Comparison of ENCODE assay signal across 8 mouse cellular contexts in the genomic region with DNA sequence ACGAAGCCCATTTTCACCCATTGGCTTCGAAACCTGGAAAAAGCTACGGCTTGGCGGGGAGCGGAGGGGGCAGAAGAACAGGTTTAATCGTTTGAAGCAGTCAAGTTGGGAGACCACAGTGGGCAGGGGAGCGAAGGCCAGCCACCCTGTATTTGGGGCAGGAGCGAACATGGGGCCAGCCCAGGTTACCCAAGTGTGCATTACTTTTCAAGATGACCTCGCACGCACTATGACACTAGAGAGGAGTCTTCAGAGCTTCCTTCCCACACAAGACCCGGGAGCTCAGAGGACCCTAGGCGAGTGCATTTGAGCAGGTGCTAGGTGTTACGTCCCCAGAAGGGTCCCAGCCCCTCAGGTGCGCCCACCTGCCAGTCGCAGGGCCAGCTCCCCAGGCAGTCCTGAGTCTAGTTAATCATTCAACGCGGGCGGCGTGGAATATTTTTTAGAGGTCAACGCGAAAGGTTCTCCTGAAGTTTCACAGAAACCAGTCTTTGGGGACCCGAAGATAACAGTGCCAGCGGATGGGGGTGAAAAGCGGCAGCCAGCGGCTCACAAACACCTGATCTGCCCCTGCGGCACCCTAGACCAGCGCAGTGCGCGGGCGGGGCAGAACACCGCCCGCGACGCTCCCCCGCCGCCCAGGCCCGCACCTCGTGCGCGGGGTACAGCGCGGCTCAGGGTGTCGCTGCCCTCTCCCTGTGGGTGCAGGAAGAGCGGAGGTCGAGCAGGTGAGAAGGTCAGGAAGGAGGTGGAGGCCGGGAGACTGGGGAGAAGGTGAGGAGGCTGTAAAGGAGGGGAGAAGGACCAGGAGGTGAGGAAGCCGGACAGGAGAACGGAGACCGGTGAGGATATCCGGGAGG. TPM values are rescaled to one million over a fixed set of nuclear protein-coding genes. Genes with fewer than 3 reads are reported as not detected.
DNase-seq lines count a peak whose midpoint lies in the region; ATAC-seq and TF ChIP-seq lines count a peak whose summit lies in the region.

No protein-coding gene starts in this region.

- H3K4me1 ChIP-seq in E14TG2a.4 (replicated peaks; ENCODE audit: low read depth, low read length): peaks cover 73% of the 10 kb centered on the region
- peaks cover 32% of the 10 kb centered on the region for H3K4me1 ChIP-seq in forebrain, embryonic 10.5 days
- peaks cover 18% of the 10 kb centered on the region for H3K4me1 ChIP-seq in kidney, adult 2 months (ENCODE audit: control insufficient read depth, insufficient read depth, low read length)

- ATAC-seq in cerebellum, adult (ENCODE audit: insufficient number of reproducible peaks, low FRiP score, low TSS enrichment): 0 out of 2 replicates have a peak, but pooled peaks have one; percentile 17

- no peak for TF ChIP-seq POLR2A in kidney, adult 2 months (IDR thresholded peaks at IDR 0.05; ENCODE audit: low read depth, low read length)

- H3K27ac ChIP-seq in forebrain, embryonic 10.5 days: peak overlapping the region; percentile 81
- peak overlapping the region; percentile 98 for H3K27ac ChIP-seq in kidney, adult 2 months (ENCODE audit: insufficient read depth, low read depth, low read length)

- H3K9me3 ChIP-seq in E14TG2a.4 (ENCODE audit: low read length): no peaks in the 10 kb centered on the region
- no peaks in the 10 kb centered on the region for H3K9me3 ChIP-seq in forebrain, embryonic 10.5 days

- no peaks in the 10 kb centered on the region for H3K27me3 ChIP-seq in E14TG2a.4 (ENCODE audit: insufficient read depth, low read length)
- peaks cover 79% of the 10 kb centered on the region for H3K27me3 ChIP-seq in forebrain, embryonic 10.5 days (ENCODE audit: poor library complexity, severe bottlenecking)
- no peaks in the 10 kb centered on the region for H3K27me3 ChIP-seq in kidney, adult 2 months (replicated peaks; ENCODE audit: control insufficient read depth, insufficient read depth, low read length)
- H3K27me3 ChIP-seq in splenic B cell, adult 2 months (ENCODE audit: control insufficient read depth, insufficient read depth, low read length, poor library complexity, severe bottlenecking): no peaks in the 10 kb centered on the region

- 1% methylated on average over 50 of the region's 50 CpGs for WGBS in forebrain, embryonic 10.5 days
- 5% methylated on average over 50 of the region's 50 CpGs for WGBS in kidney, adult 2 months

- no peak for DNase-seq in cerebellum, adult 18-20 months
- DNase-seq in forebrain, embryonic 10.5 days (ENCODE audit: extremely low spot score, low spot score): peak; percentile 49
- peak; percentile 88 for DNase-seq in kidney, adult 2 months
- peak; percentile 34 to 38 for DNase-seq in lung, postnatal 4 days
- peak; percentile 61 for DNase-seq in splenic B cell, adult 2 months (ENCODE audit: low read depth, low spot score)
- no peak for DNase-seq in gastrocnemius, postnatal 25 days

- no peak for TF ChIP-seq CTCF in E14TG2a.4 (conservative IDR thresholded peaks at IDR 0.05; ENCODE audit: low read length)
- TF ChIP-seq CTCF in kidney, adult 2 months (conservative IDR thresholded peaks at IDR 0.05; ENCODE audit: insufficient read depth, insufficient read length, low read depth, low read length): no peak

- peak overlapping the region; percentile 96 for H3K4me3 ChIP-seq in E14TG2a.4 (replicated peaks; ENCODE audit: low read length)
- H3K4me3 ChIP-seq in forebrain, embryonic 10.5 days: peak overlapping the region; percentile 77
- peak overlapping the region; percentile 97 for H3K4me3 ChIP-seq in kidney, adult 2 months (ENCODE audit: insufficient read depth, low read depth, low read length)

- peaks cover 17% of the 10 kb centered on the region for H3K36me3 ChIP-seq in E14TG2a.4 (ENCODE audit: insufficient read depth, low read length)
- no peaks in the 10 kb centered on the region for H3K36me3 ChIP-seq in forebrain, embryonic 10.5 days (replicated peaks)
- no peaks in the 10 kb centered on the region for H3K36me3 ChIP-seq in kidney, adult 2 months (ENCODE audit: control insufficient read depth, insufficient read depth, low read length)
- H3K36me3 ChIP-seq in splenic B cell, adult 2 months (ENCODE audit: control insufficient read depth, insufficient read depth, low read length, poor library complexity, severe bottlenecking): no peaks in the 10 kb centered on the region; the same call in 1 of the 2 replicates

RNA-seq across cellular contexts. Expression of a gene that starts 2.1 kb away (rescaled TPM):
- polyA plus RNA-seq in forebrain, embryonic 10.5 days (2016; fragmentation: Nextera tagmentation; extraction: Ambion mirVana): 1.6 and 1.7 TPM in 2 replicates
- 19.5 and 21.0 TPM in 2 replicates for polyA plus RNA-seq in kidney, adult 2 months (2012; rRNA removed)
- 1 to 10 TPM; 2.1 to 2.4 TPM for total RNA-seq in gastrocnemius, postnatal 25 days (2021)

Comparison
In these comparisons a context has a peak if more than half of its experiments do, and no peak if none do; other contexts are left out.
1. DNase-seq: peak in forebrain, embryonic 10.5 days (single experiment), kidney, adult 2 months (single experiment), lung, postnatal 4 days (2 of 2) and splenic B cell, adult 2 months (single experiment); none in cerebellum, adult 18-20 months (0 of 2) and gastrocnemius, postnatal 25 days (single experiment).
2. Peak in every context shown above with its lines, with median percentiles within 50 percentile points of each other: H3K4me3 ChIP-seq.